Mouse (Mus musculus) C2C12 (cell line): ENCODE measurements at regions not wholly inside any gene's neighbourhood (a gene's known extent, or its start where the extent isn't known, plus 50 kb on each side); places are given as distances from the start of the nearest gene placed in this dataset.
"Not testable (repeated sequence)": the region's sequence is repeated elsewhere in the genome, so short reads cannot be mapped to it uniquely, and the experiment has no call there.

ENCODE experiments used
- H3K27me3 ChIP-seq: one replicate; pipeline ENCODE4 v1.6.1; 2011; ENCODE audit not compliant: control insufficient read depth, insufficient read depth, insufficient read length
- H3K36me3 ChIP-seq: one replicate; pipeline ENCODE4 v1.6.1; 2011; ENCODE audit not compliant: control insufficient read depth, insufficient read depth
- H3K4me3 ChIP-seq: one replicate; pipeline ENCODE4 v1.5.1; 2011; ENCODE audit warnings: mild to moderate bottlenecking, control low read depth; ENCODE audit not compliant: poor library complexity, insufficient read depth, severe bottlenecking
- H3K79me2 ChIP-seq: one replicate; pipeline ENCODE4 v1.6.1; 2011; ENCODE audit not compliant: control insufficient read depth, insufficient read depth
- H3K79me3 ChIP-seq: one replicate; pipeline ENCODE4 v1.6.1; 2011; ENCODE audit warnings: low read depth, control low read depth
- H3ac ChIP-seq: one replicate; pipeline ENCODE3; 2011; ENCODE audit warnings: low read depth; ENCODE audit not compliant: control insufficient read depth, insufficient read length
- CEBPB ChIP-seq: IDR thresholded peaks from one replicate; pipeline ENCODE4 v1.6.1; 2011; ENCODE audit warnings: low read depth, mild to moderate bottlenecking, control low read depth, moderate library complexity
- CTCF ChIP-seq: IDR thresholded peaks from one replicate; pipeline ENCODE4 v1.5.1; 2011; ENCODE audit not compliant: control insufficient read depth, insufficient read depth, insufficient read length
- FOSL1 ChIP-seq: IDR thresholded peaks from one replicate; pipeline ENCODE4 v1.8.0; 2011; ENCODE audit warnings: mild to moderate bottlenecking, low read length; ENCODE audit not compliant: poor library complexity, insufficient read depth, severe bottlenecking
- MAX ChIP-seq: IDR thresholded peaks from one replicate; pipeline ENCODE4 v1.6.1; 2011; ENCODE audit warnings: mild to moderate bottlenecking, control low read depth
- MYOD1 ChIP-seq: IDR thresholded peaks from one replicate; pipeline ENCODE4 v1.6.1; 2011; ENCODE audit warnings: low read depth; ENCODE audit not compliant: control insufficient read depth, insufficient read length
- MYOG ChIP-seq: IDR thresholded peaks from one replicate; pipeline ENCODE4 v1.6.1; 2011; ENCODE audit not compliant: control insufficient read depth, insufficient read length; ENCODE audit errors: extremely low read depth
- USF1 ChIP-seq: IDR thresholded peaks from one replicate; pipeline ENCODE4 v1.6.1; 2011; ENCODE audit warnings: low read depth, mild to moderate bottlenecking, control low read depth, moderate library complexity

GRCm38 (mm10) chr1:108046857-108047714 is 457.3 kb downstream of the Serpinb8 start:
- H3K79me3 ChIP-seq, result no peaks in the 10 kb centered on the region
- no peak for TF ChIP-seq MAX
- TF ChIP-seq MYOD1, result no peak
- no peak for TF ChIP-seq FOSL1
- TF ChIP-seq CTCF, result no peak
- TF ChIP-seq MYOG, result no peak
- TF ChIP-seq USF1, result no peak
- TF ChIP-seq CEBPB, result no peak
- H3K27me3 ChIP-seq, result no peaks in the 10 kb centered on the region
- H3ac ChIP-seq, result no peak overlapping the region
- H3K79me2 ChIP-seq, result no peaks in the 10 kb centered on the region
- H3K4me3 ChIP-seq, result no peak overlapping the region
- no peaks in the 10 kb centered on the region for H3K36me3 ChIP-seq

- no peak for TF ChIP-seq USF1
- TF ChIP-seq MYOG, result no peak
- TF ChIP-seq MYOD1, result no peak
- no peak for TF ChIP-seq CEBPB
- TF ChIP-seq MAX, result no peak
- no peak for TF ChIP-seq FOSL1
- no peak for TF ChIP-seq CTCF
- no peaks in the 10 kb centered on the region for H3K79me3 ChIP-seq
- no peak overlapping the region for H3ac ChIP-seq
- no peaks in the 10 kb centered on the region for H3K36me3 ChIP-seq
- no peaks in the 10 kb centered on the region for H3K27me3 ChIP-seq
- no peaks in the 10 kb centered on the region for H3K79me2 ChIP-seq
- no peak overlapping the region for H3K4me3 ChIP-seq
These were observed 504.8 kb downstream of the Serpinb8 start for GRCm38 (mm10) chr1:108094622-108095021.

- H3K27me3 ChIP-seq, result no peaks in the 10 kb centered on the region
- H3K4me3 ChIP-seq, result no peak overlapping the region
- no peak for TF ChIP-seq CTCF
- H3K79me2 ChIP-seq, result no peaks in the 10 kb centered on the region
- H3K36me3 ChIP-seq, result no peaks in the 10 kb centered on the region
- H3ac ChIP-seq, result no peak overlapping the region
- H3K79me3 ChIP-seq, result no peaks in the 10 kb centered on the region
These were observed 512.8 kb downstream of the Serpinb8 start for GRCm38 (mm10) chr1:108102607-108103006.

- H3K79me2 ChIP-seq, result no peaks in the 10 kb centered on the region
- TF ChIP-seq CEBPB (no peak), MYOD1 (no peak), CTCF (no peak), FOSL1 (no peak), USF1 (no peak), MYOG (no peak), MAX (no peak)
- H3K36me3 ChIP-seq, result no peaks in the 10 kb centered on the region
- no peak overlapping the region for H3K4me3 ChIP-seq
- no peaks in the 10 kb centered on the region for H3K27me3 ChIP-seq
- H3ac ChIP-seq, result no peak overlapping the region
- no peaks in the 10 kb centered on the region for H3K79me3 ChIP-seq
These were observed 521.2 kb downstream of the Serpinb8 start for GRCm38 (mm10) chr1:108110984-108111383.

GRCm38 (mm10) chr1:108127393-108127792 is 537.6 kb downstream of the Serpinb8 start:
- Histone ChIP-seq H3K36me3 (no peaks in the 10 kb centered on the region), H3K27me3 (no peaks in the 10 kb centered on the region), H3K79me3 (no peaks in the 10 kb centered on the region), H3K4me3 (no peak overlapping the region), H3K79me2 (no peaks in the 10 kb centered on the region), H3ac (no peak overlapping the region)
- TF ChIP-seq CTCF (no peak), CEBPB (no peak), MYOD1 (no peak), MYOG (no peak), FOSL1 (no peak), MAX (no peak), USF1 (no peak)

GRCm38 (mm10) chr1:108132006-108132405 is 542.2 kb downstream of the Serpinb8 start:
- Histone ChIP-seq H3ac (no peak overlapping the region), H3K79me3 (no peaks in the 10 kb centered on the region), H3K27me3 (no peaks in the 10 kb centered on the region), H3K36me3 (no peaks in the 10 kb centered on the region), H3K4me3 (no peak overlapping the region), H3K79me2 (no peaks in the 10 kb centered on the region)
- TF ChIP-seq MYOD1, result no peak
- TF ChIP-seq CTCF, result no peak
- no peak for TF ChIP-seq MAX
- no peak for TF ChIP-seq CEBPB
- no peak for TF ChIP-seq USF1
- no peak for TF ChIP-seq MYOG
- no peak for TF ChIP-seq FOSL1

- not testable (repeated sequence) for H3K27me3 ChIP-seq, H3K4me3 ChIP-seq, H3K79me2 ChIP-seq, H3K79me3 ChIP-seq, H3ac ChIP-seq, H3K36me3 ChIP-seq
These were observed 545.5 kb downstream of the Serpinb8 start for GRCm38 (mm10) chr1:108135346-108135745.
